Mouse (Mus musculus): Measurements from ENCODE around the gene Atp6v0a4. TPM values are rescaled to one million over a fixed set of nuclear protein-coding genes. Genes with fewer than 3 reads are reported as not detected.

Atp6v0a4 gene
- total RNA-seq, 2 experiments from 2014 or later = 1.7 to 2.1 TPM

DNA sequence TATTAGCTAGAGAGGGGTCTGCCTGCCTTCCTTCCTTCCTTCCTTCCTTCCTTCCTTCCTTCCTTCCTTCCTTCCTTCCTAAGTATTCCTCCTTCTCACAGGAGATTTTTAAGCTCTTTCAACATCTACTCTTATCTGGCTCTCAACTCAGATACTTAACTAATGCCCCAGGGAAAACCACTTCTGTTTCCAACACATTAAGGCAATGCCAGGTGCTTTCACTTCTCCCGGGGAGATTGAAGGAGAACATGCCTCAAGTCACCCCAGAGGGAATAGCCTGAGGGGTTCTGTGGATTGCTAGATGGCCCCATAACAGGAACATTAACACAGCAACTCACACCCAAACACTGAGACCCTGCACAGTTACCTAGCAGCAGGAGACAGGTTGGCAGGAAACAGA lies 96.6 kb downstream of the Atp6v0a4 start:
- DNase-seq (ENCODE audit: extremely low spot score in 1 of 2, low spot score in 1 of 2) = no peak

DNA sequence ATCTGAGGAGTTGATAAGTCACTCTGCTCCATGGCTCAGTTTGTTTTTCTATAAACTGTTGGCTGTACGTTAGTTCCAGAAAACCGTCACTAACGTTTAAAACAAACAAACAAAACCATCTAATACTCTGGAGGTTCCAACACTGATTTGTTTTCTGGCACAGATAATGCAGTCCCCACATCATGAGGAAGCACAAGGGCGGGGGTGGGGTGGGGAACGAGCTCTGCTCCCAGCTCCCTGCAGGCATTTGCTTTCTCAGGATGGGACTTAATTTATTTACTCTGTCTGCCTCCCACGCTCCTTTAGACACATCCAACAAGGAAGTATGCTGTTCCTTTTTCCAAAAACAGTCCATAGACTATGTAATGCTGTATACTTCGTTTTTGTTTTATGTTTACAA lies 101.1 kb downstream of the Atp6v0a4 start:
- no peak for DNase-seq (ENCODE audit: extremely low spot score in 1 of 2, low spot score in 1 of 2)

DNA sequence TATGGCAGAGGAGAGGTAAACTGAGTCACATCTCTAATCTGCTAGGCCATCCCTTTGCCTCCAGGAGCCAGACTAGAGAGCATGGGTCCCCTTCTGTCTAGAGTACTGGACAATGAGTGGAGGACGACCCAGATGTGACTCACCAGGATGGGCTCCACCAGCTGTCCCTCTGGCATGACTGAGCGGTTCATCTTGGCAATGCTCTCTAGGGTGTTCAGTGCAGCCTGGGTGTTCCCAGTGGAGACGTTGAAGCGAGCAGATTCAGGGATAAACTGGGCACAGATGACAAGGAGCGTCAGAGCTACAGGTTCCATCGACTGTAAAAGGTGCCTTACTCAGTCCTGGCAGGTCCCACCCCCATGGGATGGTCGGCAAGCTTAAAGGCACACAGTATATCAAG lies 103.0 kb downstream of the Atp6v0a4 start:
- DNase-seq (ENCODE audit: extremely low spot score in 1 of 2, low spot score in 1 of 2) = no peak

DNA sequence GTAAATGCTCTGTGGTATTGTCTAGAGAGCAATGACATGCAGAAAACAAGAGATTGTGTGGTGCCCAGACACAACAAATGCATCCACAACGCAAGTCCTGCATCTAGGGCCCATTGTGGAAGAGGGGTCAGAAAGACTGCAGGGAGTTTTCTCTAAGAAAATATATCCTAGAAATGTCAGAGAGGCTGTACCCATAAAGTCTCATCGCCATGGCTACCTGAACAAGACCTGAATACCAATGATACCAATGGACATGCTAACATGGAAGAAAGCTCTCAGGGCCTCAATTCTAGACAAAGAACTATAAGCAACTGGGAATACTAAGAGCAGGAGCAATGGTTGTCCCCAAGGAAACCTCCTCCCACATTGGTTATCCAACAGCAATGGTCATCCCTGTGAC lies 111.6 kb downstream of the Atp6v0a4 start:
- no peak for DNase-seq (ENCODE audit: extremely low spot score in 1 of 2, low spot score in 1 of 2)

DNA sequence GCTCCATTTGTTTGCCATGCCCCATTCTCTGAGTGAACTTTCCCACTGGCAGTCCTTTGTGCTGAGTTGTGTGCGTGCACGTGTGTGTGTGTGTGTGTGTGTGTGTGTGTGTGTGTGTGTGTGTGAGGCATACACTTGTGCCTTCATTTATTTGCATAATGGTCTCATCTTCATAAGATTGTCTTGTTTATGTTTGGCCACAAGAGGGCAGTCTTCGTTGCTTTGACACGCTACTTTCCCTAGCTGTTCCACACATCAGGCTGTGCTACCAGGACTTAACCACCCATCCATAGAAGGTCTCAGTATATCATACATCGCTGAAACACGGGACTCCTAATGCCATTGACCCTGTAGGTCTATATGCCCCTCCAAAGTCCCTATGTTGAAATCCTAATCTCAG lies 116.9 kb downstream of the Atp6v0a4 start:
- peak in 1 of 2 experiments; percentile 55 for DNase-seq (ENCODE audit: extremely low spot score in 1 of 2, low spot score in 1 of 2)

Other genes with a start within 250 kb of the Atp6v0a4 start
- gene Svopl, start 77.6 kb downstream of the Atp6v0a4 start, total RNA-seq (2021) = under 1 TPM; 0.14 to 0.32 TPM
- gene Tmem213, start 15.3 kb downstream of the Atp6v0a4 start, total RNA-seq (2021) = not detected
- gene D630045J12Rik, start 129.4 kb upstream of the Atp6v0a4 start, total RNA-seq (2021) = 10 to 100 TPM; 33.2 to 43.0 TPM
- gene Zc3hav1l, start 174.7 kb upstream of the Atp6v0a4 start, total RNA-seq (2021) = 1 to 10 TPM; 3.5 to 4.3 TPM
- gene Zc3hav1, start 230.0 kb upstream of the Atp6v0a4 start, total RNA-seq (2021) = 1 to 10 TPM; 2.7 to 3.0 TPM

Data from layer of hippocampus, postnatal 25 days (tissue).